Mouse (Mus musculus): ENCODE measurements at regions not wholly inside any gene's neighbourhood (a gene's known extent, or its start where the extent isn't known, plus 50 kb on each side); places are given as distances from the start of the nearest gene placed in this dataset.

GRCm38 (mm10) chr2:61213951-61214350, 251.0 kb upstream of the Rbms1 start:
- no peak for DNase-seq

DNA sequence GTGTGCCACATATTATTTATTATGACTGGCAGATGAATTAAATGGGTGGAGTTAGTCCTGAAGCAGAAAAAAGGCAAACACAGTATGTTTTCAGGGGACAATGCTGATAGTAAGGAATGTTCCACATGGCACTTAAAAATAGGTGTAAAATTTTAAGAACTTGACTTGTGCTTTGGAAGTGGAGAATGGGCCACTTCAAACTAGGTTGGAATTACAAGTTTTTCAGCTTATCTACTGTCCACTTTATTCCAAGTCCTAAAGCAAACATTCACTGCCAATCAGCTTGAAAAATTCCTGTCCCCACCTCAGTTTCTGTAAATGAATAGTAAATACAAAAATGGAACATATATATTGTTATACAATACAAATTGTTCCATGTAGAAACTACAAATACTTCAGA, 238.4 kb upstream of the Rbms1 start:
- DNase-seq, result no peak

DNA sequence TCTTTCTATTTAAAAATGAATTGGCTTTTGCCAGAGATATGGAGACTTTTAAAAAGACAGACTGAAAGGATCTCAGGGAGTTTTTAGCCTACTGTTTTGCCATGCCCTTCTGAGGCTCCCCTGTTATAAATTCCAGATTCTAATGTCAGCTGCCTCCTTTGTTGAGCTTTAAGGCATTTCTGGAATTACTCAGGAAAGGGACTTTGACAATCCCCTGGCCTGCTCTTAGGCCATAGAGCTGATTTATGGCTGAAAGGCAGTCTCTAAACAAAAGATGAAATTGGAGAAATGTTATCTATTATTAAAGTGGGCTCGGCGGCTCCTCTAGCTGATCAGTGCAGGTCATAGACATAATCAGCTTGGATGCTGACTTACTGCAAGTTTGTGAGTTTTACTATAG, 231.0 kb upstream of the Rbms1 start:
- DNase-seq, result no peak

- no peak for DNase-seq
Measured at GRCm38 (mm10) chr2:61182424-61182979, 219.5 kb upstream of the Rbms1 start.

- no peak for DNase-seq
Measured at GRCm38 (mm10) chr2:61177801-61178200, 214.8 kb upstream of the Rbms1 start.

GRCm38 (mm10) chr2:61176807-61177206, 213.8 kb upstream of the Rbms1 start:
- DNase-seq, result no peak

- DNase-seq, result no peak
Measured at GRCm38 (mm10) chr2:61173581-61173980, 210.6 kb upstream of the Rbms1 start.

DNA sequence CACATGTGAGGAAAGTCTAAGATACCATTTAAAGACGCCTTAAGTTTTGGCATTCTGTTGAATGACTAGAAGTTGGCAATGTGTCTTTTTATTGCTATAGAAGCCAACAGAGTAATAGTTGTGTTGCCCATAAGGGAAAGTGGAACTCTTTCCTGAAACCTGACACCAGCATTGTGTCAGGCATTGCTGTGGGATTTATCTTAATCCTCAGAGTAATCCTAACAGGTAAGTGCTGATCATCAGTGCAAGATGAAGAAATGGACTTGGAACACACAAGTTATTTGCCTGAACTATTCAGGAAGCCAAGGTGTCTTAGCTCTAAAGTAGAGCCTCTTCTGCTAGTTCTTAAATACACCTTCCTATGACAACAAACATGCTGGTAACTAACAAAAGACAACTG, 198.3 kb upstream of the Rbms1 start:
- DNase-seq, result no peak

GRCm38 (mm10) chr2:61159761-61160160, 196.8 kb upstream of the Rbms1 start:
- no peak for DNase-seq

- peak; percentile 16 for DNase-seq
Measured at GRCm38 (mm10) chr2:61138998-61139631, 176.1 kb upstream of the Rbms1 start.

- peak; percentile 14 for DNase-seq
Measured at GRCm38 (mm10) chr2:61138625-61138997, 175.6 kb upstream of the Rbms1 start.

DNA sequence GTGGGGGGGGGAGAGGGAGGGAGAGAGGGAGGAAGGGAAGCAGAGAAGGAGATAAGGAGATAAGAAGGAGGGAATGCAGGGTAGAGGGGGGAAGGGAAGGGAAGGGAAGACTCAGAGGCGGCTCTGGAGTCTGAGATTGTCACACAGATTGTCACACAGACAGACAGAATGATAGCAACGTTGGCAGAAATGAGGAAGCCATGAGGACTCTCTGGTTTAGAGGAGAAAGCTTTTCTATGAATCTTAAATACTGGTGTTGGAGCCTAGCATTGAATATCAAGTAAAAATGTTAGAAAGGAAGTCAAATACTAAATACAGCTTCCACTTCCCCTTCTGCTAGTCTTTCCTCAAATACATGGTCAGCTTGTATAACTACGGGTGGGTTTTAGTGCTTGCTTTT, 174.4 kb upstream of the Rbms1 start:
- DNase-seq, result no peak

DNA sequence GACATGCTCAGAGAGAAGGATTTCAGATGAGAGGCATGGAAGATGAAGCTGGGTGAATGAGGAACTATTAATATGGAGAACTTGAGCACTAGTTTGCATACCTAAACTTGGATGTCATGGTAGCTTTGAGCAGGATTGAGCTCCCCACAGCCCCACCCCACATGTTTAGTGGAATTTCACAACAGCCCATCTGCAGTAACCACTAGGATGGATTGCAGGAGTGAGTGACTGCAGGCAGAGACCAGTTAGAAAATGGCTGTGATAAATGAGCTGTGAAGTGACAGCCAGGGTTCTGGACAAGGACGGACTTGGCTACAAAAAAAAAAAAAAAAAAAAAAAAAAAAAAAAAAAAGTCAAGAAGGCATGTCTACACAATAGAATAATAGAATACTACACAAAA, 173.9 kb upstream of the Rbms1 start:
- no peak for DNase-seq

- no peak for DNase-seq
Measured at GRCm38 (mm10) chr2:61123046-61123806, 160.2 kb upstream of the Rbms1 start.

DNA sequence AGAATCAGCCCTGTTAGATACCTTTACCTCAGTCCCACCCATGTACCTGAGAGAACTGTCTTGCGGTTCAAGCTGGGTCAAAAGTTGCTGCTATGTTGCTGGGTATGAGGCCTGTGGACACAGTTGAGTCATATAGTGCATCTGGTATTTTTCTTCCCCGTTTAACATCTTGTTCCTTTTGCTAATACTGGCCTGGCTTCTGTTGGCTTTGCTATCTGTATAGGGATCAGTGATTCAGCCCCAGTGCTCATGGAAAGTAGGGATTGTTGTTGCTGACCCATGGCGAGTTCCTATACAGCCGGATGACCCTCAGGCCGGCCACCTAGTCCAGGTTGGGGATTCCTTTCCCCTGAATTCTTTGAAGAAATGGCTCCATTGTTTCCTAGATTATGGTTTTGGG, 158.3 kb upstream of the Rbms1 start:
- DNase-seq, result no peak

- no peak for DNase-seq
Measured at GRCm38 (mm10) chr2:61114620-61115019, 151.6 kb upstream of the Rbms1 start.

- no peak for DNase-seq
Measured at GRCm38 (mm10) chr2:61113916-61114315, 150.9 kb upstream of the Rbms1 start.

DNA sequence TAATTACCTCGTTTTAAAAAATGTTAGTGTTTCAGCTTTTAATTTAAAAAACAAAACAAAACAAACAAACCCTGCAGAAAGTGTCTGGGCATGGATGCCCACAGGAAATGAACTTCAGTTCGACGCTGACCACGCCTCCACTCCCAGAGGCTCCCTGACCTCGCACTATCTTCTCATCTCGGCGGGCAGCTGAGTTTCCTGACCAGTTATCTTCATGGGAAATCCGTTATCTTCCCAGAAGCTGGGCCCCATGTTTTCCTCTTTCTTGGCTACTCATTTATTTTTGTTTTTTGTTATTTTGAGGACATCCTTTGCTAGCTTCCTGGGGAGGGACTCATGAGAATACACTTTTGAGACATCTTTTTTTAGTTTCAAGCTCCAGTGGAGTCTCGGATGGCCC, 147.6 kb upstream of the Rbms1 start:
- no peak for DNase-seq

GRCm38 (mm10) chr2:61109564-61109963, 146.6 kb upstream of the Rbms1 start:
- no peak for DNase-seq

DNA sequence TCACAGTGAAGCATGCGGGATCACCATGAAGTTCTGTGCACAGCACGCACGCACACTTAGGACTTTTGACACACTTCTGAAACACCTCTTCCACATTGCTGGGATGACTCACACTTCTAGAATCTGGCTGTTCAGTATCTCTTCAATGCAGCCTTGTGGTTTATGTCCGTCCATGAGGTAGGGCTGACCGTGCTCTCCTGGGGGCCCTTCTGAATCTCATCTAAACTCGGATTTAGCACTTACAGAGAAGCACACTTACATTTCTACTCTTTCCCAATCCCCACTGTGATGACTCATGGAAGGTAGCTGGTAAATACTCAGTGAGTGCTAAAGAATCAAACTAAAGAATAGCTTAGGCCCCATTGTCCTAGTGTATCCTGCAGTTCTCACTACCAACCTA, 142.2 kb upstream of the Rbms1 start:
- DNase-seq, result no peak

- DNase-seq, result no peak
Measured at GRCm38 (mm10) chr2:61100854-61101253, 137.9 kb upstream of the Rbms1 start.

DNA sequence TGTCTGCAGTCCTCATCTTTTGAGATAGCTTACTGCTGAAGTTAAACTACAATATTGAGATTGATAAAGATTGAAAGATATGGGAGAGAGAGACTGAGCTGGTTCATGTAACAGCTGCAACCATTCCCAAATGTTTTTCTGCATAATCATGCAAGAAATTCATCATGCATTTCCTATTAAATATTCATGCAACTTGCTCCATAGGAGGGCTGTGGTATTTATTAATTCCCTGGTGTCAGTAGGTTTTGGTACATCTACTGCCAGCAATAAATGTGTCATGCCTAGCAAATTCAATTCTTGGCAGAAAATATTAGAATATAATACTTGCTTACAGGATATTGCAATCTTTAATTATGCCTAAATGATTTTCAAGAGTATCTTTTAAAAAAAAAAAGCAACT, 125.5 kb upstream of the Rbms1 start:
- DNase-seq, result no peak

DNA sequence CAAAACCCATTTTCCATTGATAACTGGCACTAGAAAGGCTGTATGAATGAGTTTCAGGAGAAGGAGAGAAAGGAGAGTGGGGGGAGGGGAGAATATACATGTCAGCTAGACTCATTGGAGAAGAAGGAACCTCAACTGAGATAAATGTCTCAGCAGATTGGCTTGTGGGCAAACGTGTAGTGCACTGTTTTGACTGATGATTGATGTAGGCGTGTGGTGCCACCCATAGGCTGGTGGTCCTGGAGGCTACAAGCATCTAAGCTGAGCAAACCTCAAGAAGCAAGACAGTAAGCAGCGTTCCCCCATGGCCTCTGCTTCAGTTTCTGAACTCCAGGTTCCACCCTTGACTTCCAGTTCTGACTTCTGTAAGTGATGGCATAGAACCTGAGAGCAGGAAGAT, 121.8 kb upstream of the Rbms1 start:
- no peak for DNase-seq

DNA sequence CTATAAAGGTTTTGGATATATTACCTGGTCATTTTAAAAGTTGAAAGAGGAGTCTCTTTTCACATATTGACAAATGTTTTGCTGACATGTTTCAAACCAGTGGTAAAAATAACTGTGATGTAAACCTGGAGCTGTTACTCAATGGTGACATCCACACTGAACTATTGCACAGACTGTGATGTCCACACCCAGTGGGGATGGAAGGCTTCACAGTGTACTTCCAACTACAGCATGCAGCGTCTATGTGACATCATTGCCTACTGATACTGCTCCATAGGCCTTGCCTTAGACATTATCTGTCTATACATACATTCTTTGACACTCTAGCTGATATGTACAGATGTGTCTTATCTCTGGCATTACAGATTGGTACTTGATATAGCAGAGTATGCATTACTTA, 120.1 kb upstream of the Rbms1 start:
- DNase-seq, result no peak

GRCm38 (mm10) chr2:61082640-61083039, 119.6 kb upstream of the Rbms1 start:
- DNase-seq, result no peak

All from right cerebral cortex, adult 18-20 months (tissue).